Mouse (Mus musculus) effector memory CD4-positive, alpha-beta T cell, adult 5 months (primary cell): ENCODE data around the gene Prrt2. TPM values are rescaled to one million over a fixed set of nuclear protein-coding genes. Genes with fewer than 3 reads are reported as not detected.

ENCODE experiments used
- polyA plus RNA-seq: library from polyadenylated mRNA; unstranded; fragments of 100-300 nt; shearing (Covaris generic); gene quantifications from one replicate; pipeline ENCODE4 v1.2.1, GENCODE M21; 2017

The Prrt2 gene
- 13.1 TPM for polyA plus RNA-seq

DNA sequence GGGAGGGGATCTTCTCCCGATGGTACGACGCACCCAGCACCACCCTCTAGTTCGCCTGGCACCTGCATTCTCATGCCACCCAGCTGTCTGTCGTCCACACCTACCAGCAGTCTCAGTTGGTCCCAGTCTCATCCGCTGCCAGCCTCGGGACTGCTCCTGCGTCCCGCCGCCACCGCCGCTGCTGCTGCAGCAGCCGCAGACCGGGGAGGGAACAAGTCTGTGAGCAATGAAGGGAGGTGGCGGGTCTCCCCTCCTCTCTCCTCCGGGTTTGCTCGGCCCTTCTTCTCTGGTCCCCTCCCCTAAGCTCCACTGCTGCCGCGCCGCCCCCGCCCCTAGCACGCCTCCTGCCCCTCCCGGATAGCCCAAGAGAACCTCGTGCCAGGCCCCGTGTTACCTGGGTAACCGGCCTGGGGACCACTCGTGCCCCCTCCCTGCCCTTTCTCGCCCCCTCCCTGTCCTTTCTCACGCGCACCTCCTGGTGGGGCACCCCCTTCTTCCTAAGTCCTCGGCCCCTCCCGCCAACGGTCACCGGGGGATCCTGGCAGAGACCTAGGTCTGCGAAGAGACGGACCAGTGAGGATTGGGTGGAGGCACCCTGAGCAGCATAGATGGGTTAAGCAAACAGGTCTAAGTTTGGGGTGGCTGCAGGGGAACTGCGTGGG, at the start of gene Prrt2, which contains the start of gene Gm42742:
Gene Prrt2, minus strand, starts transcription at position 311 of the 662 bp plus-strand sequence.
Gene Gm42742, minus strand, starts transcription at position 197 of the 662 bp plus-strand sequence.

DNA sequence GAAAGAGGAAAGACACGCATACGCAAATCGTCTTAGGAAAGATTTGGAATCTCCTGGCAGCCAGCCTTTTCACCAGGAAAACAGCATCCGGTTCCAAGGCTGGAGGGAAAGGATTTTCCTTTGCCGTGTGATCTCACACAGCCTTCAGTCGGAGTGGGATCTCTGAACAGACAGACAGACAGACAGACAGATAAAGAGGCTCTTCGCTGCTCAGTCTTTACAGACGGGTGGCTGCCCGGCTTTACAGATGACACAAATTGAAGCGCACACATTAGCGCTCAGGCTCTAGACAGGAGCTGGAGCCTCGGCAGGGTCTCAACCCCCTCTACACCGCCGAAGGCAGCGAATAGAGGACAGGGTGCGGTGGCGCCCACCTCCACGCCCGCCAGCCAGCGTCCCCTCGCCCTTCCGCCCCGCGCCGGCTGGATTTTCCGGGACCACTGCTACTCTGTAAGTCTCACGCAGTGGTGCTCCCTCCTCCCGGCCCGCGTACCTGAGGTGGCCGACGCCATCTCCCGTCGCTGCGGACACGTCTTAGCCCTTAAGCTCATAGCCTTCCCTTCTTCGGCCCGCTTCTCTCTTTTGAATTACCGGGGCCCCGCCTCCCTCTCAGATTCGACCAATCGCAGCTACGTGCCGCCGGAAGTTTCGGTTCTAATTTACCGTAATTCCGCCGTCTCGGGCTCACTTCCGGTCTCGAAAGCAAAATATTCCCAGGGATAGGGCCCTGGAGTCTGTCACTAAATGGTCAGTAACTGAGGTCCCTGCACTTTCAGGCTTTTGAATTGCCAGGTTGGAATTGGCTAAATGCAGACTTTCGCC, 21.1 kb upstream of the Prrt2 start, which contains the start of gene Kif22:
Gene Kif22, minus strand, starts transcription at position 621 of the 822 bp plus-strand sequence.

DNA sequence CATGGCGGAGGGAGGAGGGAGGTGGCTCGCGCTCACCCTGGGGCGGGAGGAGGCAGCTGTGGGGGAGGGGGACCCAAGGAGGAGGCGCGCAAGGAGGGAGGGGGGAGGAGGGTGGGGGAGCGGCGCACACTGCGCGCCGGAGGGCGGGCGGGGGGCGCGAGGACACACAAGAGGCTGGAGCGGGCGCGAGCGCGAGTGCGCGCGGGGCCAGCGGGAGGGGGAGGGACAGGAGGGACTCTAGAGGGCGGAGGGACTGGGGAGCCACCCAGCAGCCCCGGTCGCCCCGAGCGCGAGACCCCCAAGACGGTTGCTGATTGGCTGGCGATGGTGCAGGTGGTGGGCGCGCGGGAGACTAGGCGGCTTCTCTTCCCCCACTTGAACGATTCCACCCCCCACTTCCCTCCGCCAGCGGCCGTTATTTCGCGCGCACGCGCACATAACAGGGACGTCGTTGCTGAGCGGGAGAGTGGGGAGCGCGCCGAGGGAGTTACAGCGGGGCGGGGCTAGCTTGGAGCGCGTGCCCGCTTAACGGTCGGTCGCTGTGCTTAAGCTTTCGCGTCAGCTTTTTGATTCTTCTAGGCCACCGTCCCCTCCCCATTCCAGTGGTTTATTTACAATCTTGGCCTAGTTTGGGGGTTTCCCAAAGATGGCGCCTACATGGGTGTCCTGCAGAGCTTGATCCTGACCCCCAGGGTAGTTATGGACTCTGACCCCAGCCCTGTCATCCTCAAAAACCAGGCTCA, 6.1 kb upstream of the Prrt2 start, which contains the start of gene Maz:
Gene Maz, minus strand, starts transcription at position 54 of the 743 bp plus-strand sequence.

DNA sequence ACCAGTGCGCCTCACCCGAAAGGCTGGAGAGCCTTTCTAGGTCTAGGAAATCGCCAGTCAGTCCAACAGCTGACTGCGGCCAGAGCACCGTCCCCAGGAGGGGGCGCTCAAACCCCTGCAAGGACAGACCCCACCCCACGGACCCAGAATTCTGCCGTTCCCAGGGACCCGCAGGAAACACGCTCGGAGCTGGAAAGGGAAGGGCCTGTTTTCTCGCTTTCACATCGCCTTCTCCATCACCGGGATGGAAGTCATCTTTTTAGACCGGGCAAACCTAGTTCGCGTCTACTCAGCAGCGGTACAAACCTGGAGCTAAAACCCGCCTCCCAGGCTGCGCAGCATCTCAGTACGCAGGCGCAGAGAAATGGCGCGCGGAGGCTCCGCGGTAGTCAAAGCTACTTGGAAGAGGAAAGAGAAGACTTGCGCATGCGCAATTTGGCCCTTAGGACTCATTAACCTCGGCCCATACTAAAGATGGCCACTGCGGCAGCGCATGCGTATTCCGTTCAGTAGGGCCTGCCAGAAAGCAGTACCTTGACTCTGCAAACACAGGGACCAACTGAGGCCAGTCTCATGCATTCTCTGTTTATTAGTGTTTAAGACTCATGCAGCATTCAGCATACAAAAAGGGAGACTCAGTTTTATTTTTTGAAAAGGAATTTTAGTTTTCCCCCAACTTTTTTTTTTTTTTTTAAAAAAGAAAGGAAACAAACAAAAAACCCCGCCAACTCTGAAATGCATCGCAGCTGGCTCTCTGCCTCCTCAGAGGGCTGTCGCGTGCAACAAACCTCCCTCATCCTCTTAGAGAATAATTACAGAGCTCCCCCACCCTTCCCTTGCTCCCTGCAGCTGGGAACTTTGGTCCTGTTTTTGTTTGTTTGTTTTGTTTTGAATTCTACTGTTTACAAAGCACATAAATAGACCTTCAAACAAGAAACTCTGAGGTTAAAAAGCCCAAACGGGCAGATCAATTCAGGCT, 3.8 kb downstream of the Prrt2 start, which contains the start of gene Pagr1a:
Gene Pagr1a, minus strand, starts transcription at position 382 of the 979 bp plus-strand sequence.

DNA sequence TGATC, 4.7 kb downstream of the Prrt2 start, which contains the start of gene Pagr1b:
Gene Pagr1b, minus strand, starts transcription at position 4 of the 5 bp plus-strand sequence.

DNA sequence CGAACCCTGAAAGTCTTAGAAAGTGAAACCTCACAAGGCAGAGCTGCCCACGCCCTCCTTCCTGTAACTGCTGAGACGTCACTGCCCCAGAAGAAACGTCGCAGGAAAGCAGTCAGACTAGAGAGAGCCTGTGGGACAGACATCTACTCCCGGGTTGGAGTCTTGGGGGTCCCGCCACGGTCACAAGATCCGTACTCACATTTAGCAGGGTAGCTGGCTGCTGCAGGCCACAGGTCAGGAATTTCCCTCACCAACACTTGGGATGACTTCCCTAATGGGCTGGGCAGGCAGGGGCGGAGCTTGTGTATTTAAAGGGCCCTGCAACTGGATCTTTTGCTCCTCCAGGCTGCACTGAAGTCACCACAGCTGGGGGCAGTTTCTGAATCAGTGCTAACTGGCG, 6.7 kb downstream of the Prrt2 start, which contains the start of gene Mvp:
Gene Mvp, minus strand, starts transcription at position 302 of the 400 bp plus-strand sequence.

DNA sequence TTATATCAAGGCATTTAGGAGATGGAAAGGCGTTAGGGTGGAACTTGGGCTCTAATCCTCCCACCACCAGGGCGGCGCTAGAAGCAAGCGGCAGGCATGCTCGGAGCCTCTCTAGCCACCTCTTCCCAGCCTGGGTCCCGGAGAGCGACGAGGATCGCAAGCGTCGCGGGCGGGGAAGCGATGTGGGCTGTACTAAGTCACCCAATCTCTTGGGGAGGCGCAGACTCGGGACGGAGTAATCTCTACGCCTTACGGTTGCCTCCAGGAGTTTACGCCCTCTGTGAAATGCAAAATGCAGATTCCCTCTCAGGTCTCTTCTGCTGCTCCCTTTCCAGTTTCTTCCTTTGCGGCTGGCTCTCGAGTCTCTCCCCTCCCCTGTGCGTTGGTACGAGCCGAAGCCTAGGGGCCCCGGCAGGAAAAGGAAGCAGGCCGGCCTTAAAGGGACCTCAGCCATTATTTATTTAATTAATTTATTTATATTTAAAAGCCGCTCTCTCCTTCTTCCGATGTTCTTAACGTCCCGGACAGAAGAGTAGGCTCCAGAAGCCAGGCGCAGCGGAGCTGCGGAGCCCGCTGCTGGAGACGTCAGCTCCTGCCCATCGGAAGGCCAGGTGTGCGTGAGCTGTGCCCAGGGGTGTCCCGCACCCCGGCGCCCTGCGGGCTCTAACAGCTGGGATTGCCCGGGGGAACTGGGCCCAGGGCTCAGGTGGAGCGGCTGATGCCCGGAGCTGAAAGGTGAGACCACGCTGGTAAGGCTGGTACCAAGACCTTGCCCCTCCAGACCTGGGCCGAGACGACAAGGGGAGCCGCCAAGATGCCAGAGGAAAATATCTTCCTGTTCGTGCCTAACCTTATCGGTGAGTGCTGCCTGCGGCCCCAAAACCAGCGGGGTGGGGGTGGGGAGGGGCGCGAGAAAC, 44.8 kb downstream of the Prrt2 start, which contains the start of gene Cdiptos:
Gene Cdiptos, minus strand, starts transcription at position 149 of the 917 bp plus-strand sequence.

DNA sequence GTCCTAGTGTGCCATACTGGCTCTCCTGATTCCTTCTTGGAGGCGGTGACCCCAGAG, 45.3 kb downstream of the Prrt2 start, which contains the start of gene Cdipt:
Gene Cdipt, plus strand, starts transcription at position 22 of the 57 bp plus-strand sequence.

Other genes with a start within 250 kb of the Prrt2 start
- 370 TPM for gene Ypel3, start 244.3 kb downstream of the Prrt2 start, polyA plus RNA-seq
- 2.2 TPM for gene Tbx6, start 239.7 kb downstream of the Prrt2 start, polyA plus RNA-seq
- 384 TPM for gene Ppp4c, start 228.7 kb downstream of the Prrt2 start, polyA plus RNA-seq
- gene Fam57b, start 223.5 kb downstream of the Prrt2 start, polyA plus RNA-seq, result not detected
- gene 4930451I11Rik, start 189.6 kb downstream of the Prrt2 start, polyA plus RNA-seq, result not detected
- not detected for gene Doc2a, start 173.8 kb downstream of the Prrt2 start, polyA plus RNA-seq
- 8.3 TPM for gene Hirip3, start 159.2 kb downstream of the Prrt2 start, polyA plus RNA-seq
- gene Ino80e, start 158.8 kb downstream of the Prrt2 start, polyA plus RNA-seq, result 51.8 TPM
- gene Taok2, start 136.5 kb downstream of the Prrt2 start, polyA plus RNA-seq, result 35.6 TPM
- gene Tmem219, start 98.3 kb downstream of the Prrt2 start, polyA plus RNA-seq, result 28.4 TPM
- 41.2 TPM for gene Kctd13, start 92.3 kb downstream of the Prrt2 start, polyA plus RNA-seq
- gene Asphd1, start 71.6 kb downstream of the Prrt2 start, polyA plus RNA-seq, result not detected
- gene Sez6l2, start 70.6 kb downstream of the Prrt2 start, polyA plus RNA-seq, result 0.82 TPM
- gene Cdipt, start 45.3 kb downstream of the Prrt2 start, polyA plus RNA-seq, result 115 TPM
- 0.45 TPM for gene Cdiptos, start 45.1 kb downstream of the Prrt2 start, polyA plus RNA-seq
- 61.2 TPM for gene Mvp, start 6.6 kb downstream of the Prrt2 start, polyA plus RNA-seq
- not detected for gene Pagr1b, start 4.7 kb downstream of the Prrt2 start, polyA plus RNA-seq
- 19.7 TPM for gene Pagr1a, start 3.9 kb downstream of the Prrt2 start, polyA plus RNA-seq
- gene Gm42742, start 114 bp downstream of the Prrt2 start, polyA plus RNA-seq, result 57.3 TPM
- 95.1 TPM for gene Maz, start 5.8 kb upstream of the Prrt2 start, polyA plus RNA-seq
- gene Kif22, start 21.3 kb upstream of the Prrt2 start, polyA plus RNA-seq, result 2.9 TPM
- gene Zg16, start 66.1 kb upstream of the Prrt2 start, polyA plus RNA-seq, result not detected
- 66.8 TPM for gene AI467606, start 70.1 kb upstream of the Prrt2 start, polyA plus RNA-seq
- 9.2 TPM for gene Qprt, start 101.0 kb upstream of the Prrt2 start, polyA plus RNA-seq
- 49.7 TPM for gene Spn, start 116.6 kb upstream of the Prrt2 start, polyA plus RNA-seq
- 55.9 TPM for gene Cd2bp2, start 174.8 kb upstream of the Prrt2 start, polyA plus RNA-seq
- gene Tbc1d10b, start 187.3 kb upstream of the Prrt2 start, polyA plus RNA-seq, result 51.9 TPM
- gene Mylpf, start 187.7 kb upstream of the Prrt2 start, polyA plus RNA-seq, result 12.4 TPM
- gene Zfp553, start 211.8 kb upstream of the Prrt2 start, polyA plus RNA-seq, result 8.8 TPM
- 475 TPM for gene Sept1, start 211.9 kb upstream of the Prrt2 start, polyA plus RNA-seq
- gene Zfp771, start 223.1 kb upstream of the Prrt2 start, polyA plus RNA-seq, result 7.5 TPM
- 12.7 TPM for gene Dctpp1, start 239.5 kb upstream of the Prrt2 start, polyA plus RNA-seq